In genomic region chr9:121309287-121309686, GRCm38 (mm10) we compare ENCODE assay signal across 19 mouse cellular contexts. TPM values are rescaled to one million over a fixed set of nuclear protein-coding genes. Genes with fewer than 3 reads are reported as not detected.
DNase-seq lines count a peak whose midpoint lies in the region; ATAC-seq and TF ChIP-seq lines count a peak whose summit lies in the region.
"Had no signal": no experiment of that assay in that cellular context is flagged by ENCODE, and none has a peak within 500 bp of the region (broad histone marks: within the 10 kb centered on the region; RNA-seq: fewer than 3 reads in every experiment).

No protein-coding gene starts in this region.

- TF ChIP-seq POLR2A in brain, embryonic 14.5 days (IDR thresholded peaks at IDR 0.05; ENCODE audit: borderline replicate concordance, extremely low read depth, insufficient read depth, insufficient read length, poor library complexity, severe bottlenecking): no peak

- WGBS in heart, embryonic 13.5 days: 59% methylated on average over 4 of the region's 4 CpGs
- WGBS in heart, embryonic 12.5 days: 51% methylated on average over 4 of the region's 4 CpGs
- 25% methylated on average over 4 of the region's 4 CpGs for WGBS in neural tube, embryonic 12.5 days
- 26% methylated on average over 4 of the region's 4 CpGs for WGBS in neural tube, embryonic 13.5 days

- intact Hi-C loops in left cerebral cortex, postnatal 25 days (cut with DNase I): no loop called here

- H3K4me2 ChIP-seq in heart, embryonic 13.5 days: no peak overlapping the region
- H3K4me2 ChIP-seq in heart, embryonic 12.5 days: no peak overlapping the region
- peak overlapping the region; percentile 33 for H3K4me2 ChIP-seq in neural tube, embryonic 12.5 days (replicated peaks)
- no peak overlapping the region for H3K4me2 ChIP-seq in neural tube, embryonic 13.5 days
- H3K4me2 ChIP-seq: forebrain, embryonic 13.5 days; intestine, embryonic 15.5 days; liver, embryonic 12.5 days; lung, embryonic 15.5 days had no signal

- no peak for DNase-seq in neural tube, embryonic 10.5 days (ENCODE audit: extremely low spot score, low spot score)
- DNase-seq in brain, embryonic 14.5 days (ENCODE audit: low read depth): peak; percentile 36
- no peak for DNase-seq in layer of hippocampus, adult 18-20 months (ENCODE audit: low spot score in 2 of 2)
- DNase-seq in left cerebral cortex, postnatal 25 days (ENCODE audit: low spot score in 2 of 2): no peak
- DNase-seq: adrenal gland, postnatal 14 days; cerebellum, postnatal 10 days; embryo, embryonic 11 days; heart, postnatal 10 days; retina, postnatal 1 day; right cerebral cortex, postnatal 4 days had no signal

- TF ChIP-seq CTCF in brain, embryonic 14.5 days (IDR thresholded peaks at IDR 0.05; ENCODE audit: borderline replicate concordance, extremely low read depth, insufficient read depth, insufficient read length): no peak

- H3K9me3 ChIP-seq in heart, embryonic 13.5 days: no peaks in the 10 kb centered on the region
- H3K9me3 ChIP-seq in heart, embryonic 12.5 days (replicated peaks): no peaks in the 10 kb centered on the region
- no peaks in the 10 kb centered on the region for H3K9me3 ChIP-seq in neural tube, embryonic 12.5 days
- no peaks in the 10 kb centered on the region for H3K9me3 ChIP-seq in neural tube, embryonic 13.5 days
- H3K9me3 ChIP-seq: forebrain, embryonic 13.5 days; intestine, embryonic 15.5 days; liver, embryonic 12.5 days; lung, embryonic 15.5 days had no signal

- ATAC-seq in heart, embryonic 13.5 days (ENCODE audit: extremely low read depth, insufficient number of reproducible peaks, low FRiP score, low TSS enrichment): no peak
- ATAC-seq in heart, embryonic 12.5 days (ENCODE audit: insufficient number of reproducible peaks, low FRiP score): no peak
- ATAC-seq in neural tube, embryonic 12.5 days (ENCODE audit: low FRiP score, low read depth): no peak
- ATAC-seq in neural tube, embryonic 13.5 days (ENCODE audit: low read depth): no peak
- ATAC-seq: forebrain, embryonic 13.5 days; intestine, embryonic 15.5 days; liver, embryonic 12.5 days had no signal

- H3K4me3 ChIP-seq in heart, embryonic 13.5 days: no peak overlapping the region
- H3K4me3 ChIP-seq in heart, embryonic 12.5 days: no peak overlapping the region
- no peak overlapping the region for H3K4me3 ChIP-seq in neural tube, embryonic 12.5 days
- H3K4me3 ChIP-seq in neural tube, embryonic 13.5 days: no peak overlapping the region
- H3K4me3 ChIP-seq: forebrain, embryonic 13.5 days; intestine, embryonic 15.5 days; liver, embryonic 12.5 days; lung, embryonic 15.5 days had no signal

- H3K9ac ChIP-seq in heart, embryonic 13.5 days: no peak overlapping the region
- H3K9ac ChIP-seq in heart, embryonic 12.5 days: no peak overlapping the region
- H3K9ac ChIP-seq in neural tube, embryonic 12.5 days: no peak overlapping the region
- H3K9ac ChIP-seq in neural tube, embryonic 13.5 days: no peak overlapping the region
- H3K9ac ChIP-seq: forebrain, embryonic 13.5 days; intestine, embryonic 15.5 days; liver, embryonic 12.5 days; lung, embryonic 15.5 days had no signal

- peaks cover 9% of the 10 kb centered on the region for H3K36me3 ChIP-seq in heart, embryonic 13.5 days
- no peaks in the 10 kb centered on the region for H3K36me3 ChIP-seq in heart, embryonic 12.5 days
- H3K36me3 ChIP-seq in neural tube, embryonic 12.5 days: no peaks in the 10 kb centered on the region
- H3K36me3 ChIP-seq in neural tube, embryonic 13.5 days: no peaks in the 10 kb centered on the region
- H3K36me3 ChIP-seq: intestine, embryonic 15.5 days; lung, embryonic 15.5 days had no signal

- 0 out of 2 replicates have a peak overlapping the region, but pooled peaks have one; percentile 79 for H3K27ac ChIP-seq in heart, embryonic 13.5 days (replicated peaks)
- H3K27ac ChIP-seq in heart, embryonic 12.5 days (ENCODE audit: poor library complexity, severe bottlenecking): no peak overlapping the region
- no peak overlapping the region for H3K27ac ChIP-seq in neural tube, embryonic 12.5 days
- peak overlapping the region; percentile 56 for H3K27ac ChIP-seq in neural tube, embryonic 13.5 days (replicated peaks)
- H3K27ac ChIP-seq: intestine, embryonic 15.5 days; liver, embryonic 12.5 days; lung, embryonic 15.5 days; macrophage had no signal

- no peaks in the 10 kb centered on the region for H3K27me3 ChIP-seq in heart, embryonic 13.5 days (replicated peaks)
- H3K27me3 ChIP-seq in heart, embryonic 12.5 days (replicated peaks): no peaks in the 10 kb centered on the region
- no peaks in the 10 kb centered on the region for H3K27me3 ChIP-seq in neural tube, embryonic 12.5 days (replicated peaks)
- no peaks in the 10 kb centered on the region for H3K27me3 ChIP-seq in neural tube, embryonic 13.5 days
- H3K27me3 ChIP-seq: forebrain, embryonic 13.5 days; intestine, embryonic 15.5 days; liver, embryonic 12.5 days; lung, embryonic 15.5 days had no signal

- H3K4me1 ChIP-seq in heart, embryonic 13.5 days: peaks cover 57% of the 10 kb centered on the region
- H3K4me1 ChIP-seq in heart, embryonic 12.5 days (replicated peaks): peaks cover 49% of the 10 kb centered on the region
- H3K4me1 ChIP-seq in neural tube, embryonic 12.5 days: peaks cover 52% of the 10 kb centered on the region
- H3K4me1 ChIP-seq in neural tube, embryonic 13.5 days (replicated peaks): peaks cover 64% of the 10 kb centered on the region

RNA-seq across cellular contexts. Expression of gene Trak1, which starts 12.0 kb away (rescaled TPM):
- polyA plus RNA-seq in heart, embryonic 13.5 days (2015; fragmentation: Nextera tagmentation; extraction: Ambion mirVana): 30.4 and 32.2 TPM in 2 replicates
- polyA plus RNA-seq in heart, embryonic 12.5 days (2016; fragmentation: Nextera tagmentation; extraction: Ambion mirVana): 37.3 and 42.0 TPM in 2 replicates
- polyA plus RNA-seq in neural tube, embryonic 12.5 days (2016; fragmentation: Nextera tagmentation; extraction: Ambion mirVana): 40.7 and 41.7 TPM in 2 replicates
- polyA plus RNA-seq in brain, embryonic 14.5 days (2012; rRNA removed): 59.2 and 77.7 TPM in 2 replicates
- polyA plus RNA-seq in neural tube, embryonic 13.5 days (2015; fragmentation: Nextera tagmentation; extraction: Ambion mirVana): 43.4 and 44.3 TPM in 2 replicates
- total RNA-seq in layer of hippocampus, adult 18-20 months (2021): 100 to 1,000 TPM; 228 to 237 TPM
- total RNA-seq in left cerebral cortex, postnatal 25 days (2021): 100 to 1,000 TPM; 240 to 249 TPM

RNA-seq across cellular contexts. Expression of gene Ulk4, which starts 32.3 kb away (rescaled TPM):
- 95.9 and 112 TPM in 2 replicates for polyA plus RNA-seq in heart, embryonic 13.5 days (2015; fragmentation: Nextera tagmentation; extraction: Ambion mirVana)
- 97.4 and 111 TPM in 2 replicates for polyA plus RNA-seq in heart, embryonic 12.5 days (2016; fragmentation: Nextera tagmentation; extraction: Ambion mirVana)
- polyA plus RNA-seq in neural tube, embryonic 12.5 days (2016; fragmentation: Nextera tagmentation; extraction: Ambion mirVana): 143 and 144 TPM in 2 replicates
- 7.3 and 7.8 TPM in 2 replicates for polyA plus RNA-seq in brain, embryonic 14.5 days (2012; rRNA removed)
- polyA plus RNA-seq in neural tube, embryonic 13.5 days (2015; fragmentation: Nextera tagmentation; extraction: Ambion mirVana): 115 and 160 TPM in 2 replicates
- total RNA-seq in layer of hippocampus, adult 18-20 months (2021): 1 to 10 TPM; 7.7 to 8.3 TPM
- 1 to 10 TPM; 7.4 to 9.1 TPM for total RNA-seq in left cerebral cortex, postnatal 25 days (2021)

Comparison
In these comparisons a context has a peak if more than half of its experiments do, and no peak if none do; other contexts are left out.
1. H3K27ac ChIP-seq: peak in heart, embryonic 13.5 days (single experiment) and neural tube, embryonic 13.5 days (single experiment); none in heart, embryonic 12.5 days (single experiment) and neural tube, embryonic 12.5 days (single experiment).
2. RNA of gene Ulk4, which starts 32.3 kb away (polyA plus RNA-seq): 143 to 144 TPM in neural tube, embryonic 12.5 days, 115 to 160 TPM in neural tube, embryonic 13.5 days, 97.4 to 111 TPM in heart, embryonic 12.5 days and 95.9 to 112 TPM in heart, embryonic 13.5 days; 7.3 to 7.8 TPM in brain, embryonic 14.5 days; every median in the first group is over 10 times any median in the second.